Mouse (Mus musculus): ENCODE measurements around the gene Arid5b. TPM values are rescaled to one million over a fixed set of nuclear protein-coding genes. Genes with fewer than 3 reads are reported as not detected.

Arid5b gene
- polyA plus RNA-seq, 1 experiment from 2014 or later: 64.8 TPM

GRCm38 (mm10) chr10:68156159-68156558 is 122.4 kb downstream of the Arid5b start:
- 77% methylated on average over 6 of the region's 6 CpGs for WGBS
- Histone ChIP-seq H3K9ac (no peak overlapping the region), H3K4me1 (peaks cover 28% of the 10 kb centered on the region), H3K4me2 (no peak overlapping the region), H3K36me3 (peaks cover 27% of the 10 kb centered on the region), H3K27me3 (no peaks in the 10 kb centered on the region), H3K9me3 (peaks cover 3% of the 10 kb centered on the region; the same call in 1 of the 2 replicates), H3K27ac (no peak overlapping the region), H3K4me3 (no peak overlapping the region)
- no peak for ATAC-seq (ENCODE audit: insufficient number of reproducible peaks, insufficient read depth, low FRiP score, low TSS enrichment, low read depth)

GRCm38 (mm10) chr10:68155431-68156119 is 123.0 kb downstream of the Arid5b start:
- Histone ChIP-seq H3K4me1 (peaks cover 28% of the 10 kb centered on the region), H3K27ac (no peak overlapping the region), H3K9me3 (peaks cover 3% of the 10 kb centered on the region; the same call in 1 of the 2 replicates), H3K27me3 (no peaks in the 10 kb centered on the region), H3K4me2 (no peak overlapping the region), H3K36me3 (peaks cover 26% of the 10 kb centered on the region), H3K4me3 (no peak overlapping the region), H3K9ac (no peak overlapping the region)
- WGBS: 93% methylated on average over 6 of the region's 6 CpGs
- ATAC-seq (ENCODE audit: insufficient number of reproducible peaks, insufficient read depth, low FRiP score, low TSS enrichment, low read depth): no peak

- WGBS: 78% methylated on average over 14 of the region's 14 CpGs
- Histone ChIP-seq H3K4me2 (no peak overlapping the region), H3K9ac (no peak overlapping the region), H3K4me3 (no peak overlapping the region), H3K9me3 (peaks cover 3% of the 10 kb centered on the region; the same call in 1 of the 2 replicates), H3K27ac (no peak overlapping the region; the same call in 1 of the 2 replicates), H3K36me3 (peaks cover 18% of the 10 kb centered on the region), H3K4me1 (peaks cover 28% of the 10 kb centered on the region), H3K27me3 (no peaks in the 10 kb centered on the region)
- ATAC-seq (ENCODE audit: insufficient number of reproducible peaks, insufficient read depth, low FRiP score, low TSS enrichment, low read depth): no peak
These were observed 124.3 kb downstream of the Arid5b start for GRCm38 (mm10) chr10:68154046-68154765.

- WGBS: 79% methylated on average over 11 of the region's 11 CpGs
These were observed 125.0 kb downstream of the Arid5b start for GRCm38 (mm10) chr10:68153344-68154045.

GRCm38 (mm10) chr10:68148495-68148894 is 130.0 kb downstream of the Arid5b start:
- H3K4me2 ChIP-seq: no peak overlapping the region
- 72% methylated on average over 6 of the region's 6 CpGs for WGBS
- peak overlapping the region; percentile 41 for H3K27ac ChIP-seq
- no peak for ATAC-seq (ENCODE audit: insufficient number of reproducible peaks, insufficient read depth, low FRiP score, low TSS enrichment, low read depth)
- H3K27me3 ChIP-seq: no peaks in the 10 kb centered on the region
- peaks cover 18% of the 10 kb centered on the region for H3K36me3 ChIP-seq
- H3K4me3 ChIP-seq: no peak overlapping the region
- H3K9ac ChIP-seq: no peak overlapping the region
- H3K4me1 ChIP-seq: peaks cover 43% of the 10 kb centered on the region
- H3K9me3 ChIP-seq: peaks cover 3% of the 10 kb centered on the region; the same call in 1 of the 2 replicates

More at GRCm38 (mm10) chr10:68153344-68154045, 125.0 kb downstream of the Arid5b start:
- Histone ChIP-seq H3K4me1 (peaks cover 35% of the 10 kb centered on the region), H3K27ac (no peak overlapping the region; the same call in 1 of the 2 replicates), H3K36me3 (peaks cover 18% of the 10 kb centered on the region), H3K27me3 (no peaks in the 10 kb centered on the region), H3K4me2 (no peak overlapping the region), H3K9ac (no peak overlapping the region), H3K4me3 (no peak overlapping the region), H3K9me3 (peaks cover 3% of the 10 kb centered on the region; the same call in 1 of the 2 replicates)
- no peak for ATAC-seq (ENCODE audit: insufficient number of reproducible peaks, insufficient read depth, low FRiP score, low TSS enrichment, low read depth)

- Histone ChIP-seq H3K36me3 (peaks cover 10% of the 10 kb centered on the region), H3K27me3 (no peaks in the 10 kb centered on the region), H3K4me1 (peaks cover 46% of the 10 kb centered on the region), H3K9me3 (peaks cover 3% of the 10 kb centered on the region; the same call in 1 of the 2 replicates), H3K4me2 (no peak overlapping the region), H3K9ac (no peak overlapping the region), H3K27ac (0 out of 2 replicates have a peak overlapping the region, but pooled peaks have one; percentile 19), H3K4me3 (no peak overlapping the region)
- ATAC-seq (ENCODE audit: insufficient number of reproducible peaks, insufficient read depth, low FRiP score, low TSS enrichment, low read depth): no peak
- WGBS: 54% methylated on average over 6 of the region's 6 CpGs
These were observed 130.8 kb downstream of the Arid5b start for GRCm38 (mm10) chr10:68147730-68148129.

GRCm38 (mm10) chr10:68146842-68147241 is 131.7 kb downstream of the Arid5b start:
- Histone ChIP-seq H3K4me2 (no peak overlapping the region), H3K9ac (no peak overlapping the region), H3K27ac (no peak overlapping the region), H3K4me1 (peaks cover 47% of the 10 kb centered on the region), H3K9me3 (peaks cover under 1% of the 10 kb centered on the region; the same call in 1 of the 2 replicates), H3K27me3 (no peaks in the 10 kb centered on the region), H3K4me3 (no peak overlapping the region), H3K36me3 (peaks cover 3% of the 10 kb centered on the region)
- ATAC-seq (ENCODE audit: insufficient number of reproducible peaks, insufficient read depth, low FRiP score, low TSS enrichment, low read depth): no peak
- 8% methylated on average over 5 of the region's 5 CpGs for WGBS

GRCm38 (mm10) chr10:68145286-68145950 is 133.1 kb downstream of the Arid5b start:
- peak overlapping the region; percentile 5; the same call in 1 of the 2 replicates for H3K4me2 ChIP-seq
- ATAC-seq (ENCODE audit: insufficient number of reproducible peaks, insufficient read depth, low FRiP score, low TSS enrichment, low read depth): no peak
- H3K9ac ChIP-seq: no peak overlapping the region
- H3K4me1 ChIP-seq: peaks cover 47% of the 10 kb centered on the region
- H3K9me3 ChIP-seq: no peaks in the 10 kb centered on the region
- H3K27me3 ChIP-seq: no peaks in the 10 kb centered on the region
- no peak overlapping the region for H3K4me3 ChIP-seq
- WGBS: 57% methylated on average over 18 of the region's 18 CpGs
- H3K36me3 ChIP-seq: no peaks in the 10 kb centered on the region
- H3K27ac ChIP-seq: no peak overlapping the region

GRCm38 (mm10) chr10:68142501-68142900 is 136.0 kb downstream of the Arid5b start:
- H3K9ac ChIP-seq: no peak overlapping the region
- no peaks in the 10 kb centered on the region for H3K9me3 ChIP-seq
- no peak overlapping the region for H3K27ac ChIP-seq
- no peak overlapping the region for H3K4me3 ChIP-seq
- ATAC-seq (ENCODE audit: insufficient number of reproducible peaks, insufficient read depth, low FRiP score, low TSS enrichment, low read depth): no peak
- H3K4me2 ChIP-seq: no peak overlapping the region
- H3K27me3 ChIP-seq: no peaks in the 10 kb centered on the region
- peaks cover 35% of the 10 kb centered on the region for H3K4me1 ChIP-seq
- peaks cover 6% of the 10 kb centered on the region; the same call in 1 of the 2 replicates for H3K36me3 ChIP-seq
- WGBS: 78% methylated on average over 4 of the region's 4 CpGs

GRCm38 (mm10) chr10:68141567-68141966 is 137.0 kb downstream of the Arid5b start:
- H3K4me3 ChIP-seq: no peak overlapping the region
- no peak overlapping the region for H3K4me2 ChIP-seq
- no peak overlapping the region for H3K9ac ChIP-seq
- ATAC-seq (ENCODE audit: insufficient number of reproducible peaks, insufficient read depth, low FRiP score, low TSS enrichment, low read depth): no peak
- H3K36me3 ChIP-seq: peaks cover 6% of the 10 kb centered on the region; the same call in 1 of the 2 replicates
- H3K9me3 ChIP-seq: no peaks in the 10 kb centered on the region
- peak overlapping the region; percentile 12; the same call in 1 of the 2 replicates for H3K27ac ChIP-seq
- WGBS: 92% methylated on average over 7 of the region's 7 CpGs
- H3K27me3 ChIP-seq: no peaks in the 10 kb centered on the region
- H3K4me1 ChIP-seq: peaks cover 40% of the 10 kb centered on the region

- peaks cover 6% of the 10 kb centered on the region; the same call in 1 of the 2 replicates for H3K36me3 ChIP-seq
These were observed 137.7 kb downstream of the Arid5b start for GRCm38 (mm10) chr10:68140871-68141270.

More at GRCm38 (mm10) chr10:68140871-68141270, 137.7 kb downstream of the Arid5b start:
- Histone ChIP-seq H3K4me1 (peaks cover 40% of the 10 kb centered on the region), H3K27me3 (no peaks in the 10 kb centered on the region), H3K9ac (no peak overlapping the region), H3K4me3 (no peak overlapping the region), H3K4me2 (no peak overlapping the region), H3K27ac (no peak overlapping the region), H3K9me3 (no peaks in the 10 kb centered on the region)
- ATAC-seq (ENCODE audit: insufficient number of reproducible peaks, insufficient read depth, low FRiP score, low TSS enrichment, low read depth): no peak
- 30% methylated on average over 2 of the region's 2 CpGs for WGBS
